In the genomic region with DNA sequence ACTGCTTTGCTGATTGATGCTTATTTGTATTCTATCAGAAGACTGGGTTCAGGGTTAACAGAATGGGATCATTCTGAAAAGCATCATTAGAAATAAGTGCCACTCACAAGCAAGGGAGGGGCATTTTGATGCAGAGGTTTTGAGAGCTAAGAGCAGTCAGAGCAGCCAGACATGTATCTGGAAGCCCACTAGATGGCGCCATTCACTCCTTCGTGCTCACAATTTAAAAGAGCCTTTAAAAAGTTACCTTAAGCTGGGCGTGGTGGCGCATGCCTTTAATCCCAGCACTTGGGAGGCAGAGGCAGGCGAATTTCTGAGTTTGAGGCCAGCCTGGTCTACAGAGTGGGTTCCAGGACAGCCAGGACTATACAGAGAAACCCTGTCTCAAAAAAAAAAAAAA, we compare ENCODE assay signal across 8 mouse cellular contexts. TPM values are rescaled to one million over a fixed set of nuclear protein-coding genes. Genes with fewer than 3 reads are reported as not detected.
DNase-seq lines count a peak whose midpoint lies in the region; ATAC-seq lines count a peak whose summit lies in the region.
"Not testable (repeated sequence)": the region's sequence is repeated elsewhere in the genome, so short reads cannot be mapped to it uniquely, and the experiment has no call there.

No protein-coding gene starts in this region.

- 46% methylated on average over 5 of the region's 5 CpGs for WGBS in midbrain, embryonic 14.5 days

- DNase-seq in 416B (ENCODE audit: low read depth), result peak; percentile 84
- peak; percentile 60 to 74 for DNase-seq in cerebellum, postnatal 14 days
- peak; percentile 47 for DNase-seq in gastrocnemius, adult 18-20 months (ENCODE audit: low spot score)
- DNase-seq in kidney, adult 11 months, result peak; percentile 37
- DNase-seq in left cerebral cortex, postnatal 4 days, result peak; percentile 51
- peak; percentile 78 for DNase-seq in midbrain, embryonic 14.5 days
- DNase-seq in spleen, postnatal 10 days (ENCODE audit: low spot score in 2 of 2), result peak; percentile 37 to 80

- H3K9ac ChIP-seq in midbrain, embryonic 14.5 days (replicated peaks; ENCODE audit: low read length), result not testable (repeated sequence)

- not testable (repeated sequence) for H3K4me1 ChIP-seq in midbrain, embryonic 14.5 days (ENCODE audit: control insufficient read depth, insufficient read depth, low read length)

- H3K27ac ChIP-seq in midbrain, embryonic 14.5 days (replicated peaks; ENCODE audit: low read depth, low read length), result not testable (repeated sequence)

- H3K27me3 ChIP-seq in midbrain, embryonic 14.5 days (ENCODE audit: control insufficient read depth, insufficient read depth, low read length), result not testable (repeated sequence)

- ATAC-seq in activated CD4-positive, CD25-positive, alpha-beta regulatory T cell, adult 4 months, result peak; percentile 75
- not testable (repeated sequence) for ATAC-seq in midbrain, embryonic 14.5 days (ENCODE audit: low FRiP score, low TSS enrichment)

- not testable (repeated sequence) for H3K4me2 ChIP-seq in midbrain, embryonic 14.5 days (ENCODE audit: low read length)

- not testable (repeated sequence) for H3K9me3 ChIP-seq in midbrain, embryonic 14.5 days (ENCODE audit: control insufficient read depth, low read length)

- not testable (repeated sequence) for H3K4me3 ChIP-seq in midbrain, embryonic 14.5 days (replicated peaks; ENCODE audit: low read depth, low read length)

- not testable (repeated sequence) for H3K36me3 ChIP-seq in midbrain, embryonic 14.5 days (ENCODE audit: control insufficient read depth, insufficient read depth, low read length)

- intact Hi-C loops in left cerebral cortex, postnatal 4 days (cut with DNase I), result loop anchor here (10.0 kb wide), 4 partner anchors 103 to 663 kb away; no protein-coding TSS in a partner anchor

RNA-seq across cellular contexts. Expression of a gene that starts 26.9 kb away (rescaled TPM):
- polyA plus RNA-seq in activated CD4-positive, CD25-positive, alpha-beta regulatory T cell, adult 4 months (2017; shearing (Covaris generic)), result not detected
- 10 to 100 TPM in 1 of 2 experiments, 1 to 10 TPM in 1; 5.6 to 10.1 TPM for total RNA-seq in gastrocnemius, adult 18-20 months (2021)
- total RNA-seq in left cerebral cortex, postnatal 4 days (2021), result not detected
- polyA plus RNA-seq in midbrain, embryonic 14.5 days (2014; fragmentation: Nextera tagmentation; extraction: Ambion mirVana), result not detected in 2 replicates

Comparison
In these comparisons a context has a peak if more than half of its experiments do, and no peak if none do; other contexts are left out.
1. RNA of a gene that starts 26.9 kb away (total RNA-seq): 5.6 to 10.1 TPM in gastrocnemius, adult 18-20 months; not detected in left cerebral cortex, postnatal 4 days; every median in the first group is over 4 times any median in the second.
2. Peak in every context shown above with its lines, with median percentiles within 50 percentile points of each other: DNase-seq.